Mouse (Mus musculus) brain, adult 10 weeks (tissue): Measurements from ENCODE around the gene Spock2. TPM values are rescaled to one million over a fixed set of nuclear protein-coding genes. Genes with fewer than 3 reads are reported as not detected.

Experiments used
- polyA plus RNA-seq: library from polyadenylated mRNA; stranded (reverse); fragments of 350-450 nt; fragmentation: Illumina TruSeq; extraction: RNeasy Lipid Tissue Mini Kit (QIAGEN cat#74804); gene quantifications from one replicate; pipeline ENCODE4 v1.2.3, GENCODE M21; 2015; ENCODE audit warnings: low read depth, low replicate concordance

Gene Spock2
- 356 TPM for polyA plus RNA-seq

DNA sequence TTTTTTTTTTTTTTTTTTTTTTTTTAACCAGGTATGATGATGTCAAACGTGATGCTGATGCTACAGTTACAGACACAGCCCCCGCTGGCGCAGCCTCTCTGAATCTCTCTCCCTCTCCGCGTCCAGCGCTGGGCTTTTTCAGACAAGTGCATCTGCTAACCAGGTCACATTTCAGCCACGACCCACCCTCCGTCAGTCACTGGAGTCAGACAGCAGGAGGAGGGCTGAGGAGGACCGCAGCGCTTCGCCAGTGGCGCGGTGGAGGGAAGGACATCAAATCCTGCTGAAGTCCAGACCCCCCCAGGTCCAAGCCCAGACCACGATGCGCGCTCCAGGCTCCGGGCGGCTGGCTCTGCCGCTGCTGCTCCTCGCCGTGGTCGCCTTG, at the start of gene Spock2:
TSS of gene Spock2 (plus strand) at position 74 of the 385 bp plus-strand sequence.

Other genes starting within 250 kb of the Spock2 start
- 37.9 TPM for gene Dnajb12, start 226.7 kb upstream of the Spock2 start, polyA plus RNA-seq
- 62.3 TPM for gene Ddit4, start 154.4 kb upstream of the Spock2 start, polyA plus RNA-seq
- gene Ascc1, start 103.4 kb upstream of the Spock2 start, polyA plus RNA-seq: 28.7 TPM
- 85.9 TPM for gene Anapc16, start 103.1 kb upstream of the Spock2 start, polyA plus RNA-seq
- gene Chst3, start 113.0 kb downstream of the Spock2 start, polyA plus RNA-seq: 2.1 TPM
- 1,403 TPM for gene Psap, start 171.4 kb downstream of the Spock2 start, polyA plus RNA-seq
- 25.5 TPM for gene Vsir, start 240.6 kb downstream of the Spock2 start, polyA plus RNA-seq